14 mouse cellular contexts compared by ENCODE assay signal in the genomic region with DNA sequence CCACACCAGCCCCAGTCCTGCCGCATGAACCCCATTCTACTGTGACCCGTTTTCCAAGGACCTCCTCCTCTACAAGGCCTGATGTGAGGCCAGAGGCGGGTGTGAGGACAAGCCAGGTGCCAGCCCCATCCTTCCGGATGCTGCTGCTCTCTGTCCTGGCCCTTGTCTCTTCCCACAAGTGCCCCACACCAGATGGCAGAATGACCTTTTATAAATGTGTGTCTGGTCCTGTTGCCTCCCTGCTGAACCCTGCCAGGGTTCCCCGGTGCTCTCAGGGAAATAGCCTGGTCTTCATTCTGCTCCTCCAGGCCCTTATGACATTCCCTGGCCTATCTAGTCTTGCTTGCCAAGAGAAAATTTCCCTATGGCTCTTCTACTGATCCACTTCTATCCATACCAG.
"Had no signal": no experiment of that assay in that cellular context is flagged by ENCODE, and none has a peak within 500 bp of the region (broad histone marks: within the 10 kb centered on the region; RNA-seq: fewer than 3 reads in every experiment).

No protein-coding gene starts in this region.

- H3K27ac ChIP-seq: kidney, embryonic 15.5 days; limb, embryonic 12.5 days; liver, embryonic 13.5 days; neural tube, embryonic 15.5 days; stomach, postnatal 0 days had no signal

- H3K4me3 ChIP-seq: kidney, embryonic 15.5 days; limb, embryonic 12.5 days; liver, embryonic 13.5 days; myocyte; neural tube, embryonic 15.5 days had no signal

- DNase-seq: kidney, postnatal 14 days; layer of hippocampus, postnatal 36 days; liver; liver, embryonic 13.5 days; liver, postnatal 0 days; midbrain, embryonic 14.5 days; right cerebral cortex, adult 18-20 months; right cerebral cortex, postnatal 25 days; thymus, postnatal 14 days had no signal

- H3K4me1 ChIP-seq: liver, embryonic 13.5 days had no signal

- H3K36me3 ChIP-seq: kidney, embryonic 15.5 days; limb, embryonic 12.5 days; liver, embryonic 13.5 days; neural tube, embryonic 15.5 days had no signal

- H3K27me3 ChIP-seq: kidney, embryonic 15.5 days; liver, embryonic 13.5 days; neural tube, embryonic 15.5 days had no signal
